Mouse (Mus musculus) cerebellum, adult 9-10 months (tissue): ENCODE measurements around the gene Rabgef1.

ENCODE experiments used
- DNase-seq: peaks from one replicate; pipeline ENCODE4 v3.0.0; 2022

Gene Rabgef1

GRCm38 (mm10) chr5:130173012-130173411 lies 1.4 kb downstream of the Rabgef1 start:
- no peak for DNase-seq

- DNase-seq = no peak
Observed at GRCm38 (mm10) chr5:130177871-130178270, 6.3 kb downstream of the Rabgef1 start.

GRCm38 (mm10) chr5:130180362-130180761 lies 8.8 kb downstream of the Rabgef1 start:
- no peak for DNase-seq

GRCm38 (mm10) chr5:130181740-130182540 lies 10.3 kb downstream of the Rabgef1 start:
- no peak for DNase-seq

GRCm38 (mm10) chr5:130182541-130182821 lies 10.9 kb downstream of the Rabgef1 start:
- no peak for DNase-seq

GRCm38 (mm10) chr5:130184193-130184856 lies 12.7 kb downstream of the Rabgef1 start:
- no peak for DNase-seq

GRCm38 (mm10) chr5:130185312-130185711 lies 13.7 kb downstream of the Rabgef1 start:
- no peak for DNase-seq

GRCm38 (mm10) chr5:130187383-130187782 lies 15.8 kb downstream of the Rabgef1 start:
- DNase-seq = no peak

GRCm38 (mm10) chr5:130190909-130191308 lies 19.3 kb downstream of the Rabgef1 start:
- no peak for DNase-seq

- DNase-seq = no peak
Observed at GRCm38 (mm10) chr5:130191865-130192264, 20.3 kb downstream of the Rabgef1 start.

- no peak for DNase-seq
Observed at GRCm38 (mm10) chr5:130192356-130192944, 20.9 kb downstream of the Rabgef1 start.

GRCm38 (mm10) chr5:130193760-130194159 lies 22.2 kb downstream of the Rabgef1 start:
- no peak for DNase-seq

- no peak for DNase-seq
Observed at GRCm38 (mm10) chr5:130196307-130196706, 24.7 kb downstream of the Rabgef1 start.

GRCm38 (mm10) chr5:130197454-130197853 lies 25.9 kb downstream of the Rabgef1 start:
- DNase-seq = no peak

- DNase-seq = no peak
Observed at GRCm38 (mm10) chr5:130197981-130198380, 26.4 kb downstream of the Rabgef1 start.

GRCm38 (mm10) chr5:130200233-130201029 lies 28.8 kb downstream of the Rabgef1 start:
- DNase-seq = no peak

- no peak for DNase-seq
Observed at GRCm38 (mm10) chr5:130203948-130204347, 32.4 kb downstream of the Rabgef1 start.

- DNase-seq = no peak
Observed at GRCm38 (mm10) chr5:130204560-130204959, 33.0 kb downstream of the Rabgef1 start.

GRCm38 (mm10) chr5:130205441-130206023 lies 33.9 kb downstream of the Rabgef1 start:
- DNase-seq = no peak

- no peak for DNase-seq
Observed at GRCm38 (mm10) chr5:130207299-130207698, 35.7 kb downstream of the Rabgef1 start.

GRCm38 (mm10) chr5:130212956-130213355 lies 41.4 kb downstream of the Rabgef1 start:
- no peak for DNase-seq

GRCm38 (mm10) chr5:130216781-130217180 lies 45.2 kb downstream of the Rabgef1 start, which contains the start of gene Tmem248:
Gene Tmem248 (plus strand): TSS chr5:130217081.
- no peak for DNase-seq

GRCm38 (mm10) chr5:130217406-130217805 lies 45.8 kb downstream of the Rabgef1 start:
- DNase-seq = no peak
